Mouse (Mus musculus): ENCODE data around the gene Gm17409. TPM values are rescaled to one million over a fixed set of nuclear protein-coding genes. Genes with fewer than 3 reads are reported as not detected.

Gene Gm17409
- total RNA-seq, 1 experiment from 2014 or later: not detected

DNA sequence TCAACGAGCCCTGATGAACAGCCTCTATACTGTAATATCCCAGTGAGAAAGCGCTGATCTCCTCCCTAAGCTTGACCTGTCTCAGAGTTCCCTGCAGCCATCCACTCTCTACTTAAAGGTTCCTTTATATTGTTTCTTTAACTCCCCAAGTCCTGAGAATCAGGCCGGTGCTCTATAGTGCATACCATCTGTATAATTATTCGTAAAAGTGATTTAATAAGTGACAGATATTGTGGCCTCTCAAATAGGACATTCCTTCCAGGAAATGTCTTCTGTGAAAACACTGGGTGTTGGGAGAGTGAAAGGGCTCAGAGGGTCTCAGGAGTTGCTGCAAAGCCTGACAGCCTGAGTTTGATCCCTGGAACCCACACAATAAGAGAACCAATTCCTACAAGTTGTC, 8.2 kb downstream of the Gm17409 start:
- no peak for ATAC-seq (replicated peaks in 1 of 2; ENCODE audit: insufficient read depth in 1 of 2, low FRiP score in 2 of 2, low TSS enrichment in 1 of 2, low read depth in 1 of 2, poor library complexity in 2 of 2, severe bottlenecking in 2 of 2)

DNA sequence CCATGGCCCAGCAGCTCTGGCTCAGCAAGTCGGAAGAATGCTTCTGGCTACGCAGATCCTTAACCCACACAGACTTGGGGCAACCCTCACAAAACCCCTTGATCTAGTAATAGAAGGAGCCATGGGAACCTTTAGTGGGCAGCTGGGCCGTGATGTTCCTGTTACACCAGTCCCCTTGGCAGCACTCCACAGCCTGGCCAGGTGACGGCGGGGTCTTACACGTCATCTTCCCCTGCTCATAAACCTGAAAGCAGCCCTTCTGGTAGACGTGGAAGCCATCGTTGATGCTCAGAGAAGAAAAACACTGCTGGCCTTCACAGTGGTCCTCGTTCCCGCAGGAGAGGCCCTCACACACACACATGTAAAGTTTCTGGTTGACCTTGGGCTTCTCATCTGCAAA, 9.6 kb downstream of the Gm17409 start:
- no peak for ATAC-seq (replicated peaks in 1 of 2; ENCODE audit: insufficient read depth in 1 of 2, low FRiP score in 2 of 2, low TSS enrichment in 1 of 2, low read depth in 1 of 2, poor library complexity in 2 of 2, severe bottlenecking in 2 of 2)

DNA sequence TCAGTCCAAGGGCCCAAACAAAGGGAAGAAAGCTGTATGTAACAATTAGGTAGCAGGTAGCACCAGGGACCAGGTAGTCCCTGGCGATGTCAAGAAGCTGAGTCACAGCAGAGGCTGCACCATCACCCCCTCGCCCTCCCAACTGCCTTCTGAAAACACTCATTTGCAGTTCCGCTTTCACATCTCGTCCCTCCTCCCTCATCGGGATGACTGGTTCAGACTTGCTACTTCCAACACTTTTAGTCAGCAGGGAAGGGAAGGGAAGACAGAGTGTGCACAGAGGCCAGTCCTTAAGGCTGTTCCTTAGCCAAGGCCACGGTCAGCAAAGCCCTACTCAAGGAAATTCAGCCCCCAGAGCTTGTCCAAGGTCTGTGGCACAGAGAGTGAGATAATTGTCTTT, 10.8 kb downstream of the Gm17409 start:
- ATAC-seq (replicated peaks in 1 of 2; ENCODE audit: insufficient read depth in 1 of 2, low FRiP score in 2 of 2, low TSS enrichment in 1 of 2, low read depth in 1 of 2, poor library complexity in 2 of 2, severe bottlenecking in 2 of 2): peak; percentile 88 to 90

DNA sequence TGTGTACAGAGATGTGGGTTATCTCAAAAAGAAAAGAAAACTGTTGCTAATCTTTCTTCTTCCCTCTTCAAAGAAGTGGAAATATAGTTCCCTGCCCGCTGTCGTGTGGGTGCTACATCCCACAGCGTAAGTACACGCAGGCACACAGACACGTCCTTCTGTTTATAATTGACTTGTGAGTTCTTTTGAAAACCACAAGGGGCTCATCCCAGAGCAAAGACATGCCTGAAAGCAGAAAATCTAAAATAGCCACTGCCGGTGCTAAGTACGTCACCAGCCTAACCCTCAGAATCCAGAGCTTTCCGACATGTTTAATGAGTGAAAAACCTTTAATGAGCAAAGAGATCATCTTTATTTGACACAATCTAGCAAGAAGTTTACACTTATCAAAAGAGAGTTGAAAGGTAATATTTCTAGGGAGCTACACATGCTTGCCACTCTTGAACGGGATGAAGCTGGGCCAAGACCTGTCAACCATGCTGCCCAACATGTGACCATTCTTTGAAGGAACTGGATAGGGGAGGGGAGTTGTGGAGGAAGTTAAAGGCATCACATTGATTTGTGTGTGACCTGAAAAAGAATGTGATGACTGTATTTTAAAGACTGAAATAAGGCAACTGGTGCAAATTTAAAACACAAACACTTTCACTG, 11.7 kb downstream of the Gm17409 start:
- ATAC-seq (replicated peaks in 1 of 2; ENCODE audit: insufficient read depth in 1 of 2, low FRiP score in 2 of 2, low TSS enrichment in 1 of 2, low read depth in 1 of 2, poor library complexity in 2 of 2, severe bottlenecking in 2 of 2): no peak

GRCm38 (mm10) chr2:58484284-58484965, 14.5 kb downstream of the Gm17409 start:
- no peak for ATAC-seq (replicated peaks in 1 of 2; ENCODE audit: insufficient read depth in 1 of 2, low FRiP score in 2 of 2, low TSS enrichment in 1 of 2, low read depth in 1 of 2, poor library complexity in 2 of 2, severe bottlenecking in 2 of 2)

DNA sequence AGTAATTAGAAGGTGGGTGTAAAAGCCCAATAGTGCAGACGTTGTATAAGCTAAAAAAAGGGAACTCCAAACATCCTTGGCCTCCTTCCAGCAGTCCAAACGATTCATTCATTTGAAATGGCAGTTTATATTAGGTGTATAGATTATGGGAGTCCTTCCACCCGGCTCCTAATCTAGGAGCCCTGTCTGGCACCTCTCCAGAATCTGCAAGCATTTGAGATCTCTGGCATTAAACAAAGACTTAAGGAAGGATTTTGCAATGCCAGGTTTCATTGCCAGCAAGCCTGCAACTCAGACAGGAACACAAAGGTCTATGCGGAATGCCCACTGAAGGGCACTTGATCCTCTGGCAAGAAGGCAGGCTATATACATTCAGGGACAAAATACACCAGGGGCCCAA, 15.2 kb downstream of the Gm17409 start:
- 0 out of 4 replicates have a peak, but pooled peaks of 1 of the 2 experiments have one; percentile 22 for ATAC-seq (replicated peaks in 1 of 2; ENCODE audit: insufficient read depth in 1 of 2, low FRiP score in 2 of 2, low TSS enrichment in 1 of 2, low read depth in 1 of 2, poor library complexity in 2 of 2, severe bottlenecking in 2 of 2)

GRCm38 (mm10) chr2:58485683-58486082, 15.8 kb downstream of the Gm17409 start:
- no peak for ATAC-seq (replicated peaks in 1 of 2; ENCODE audit: insufficient read depth in 1 of 2, low FRiP score in 2 of 2, low TSS enrichment in 1 of 2, low read depth in 1 of 2, poor library complexity in 2 of 2, severe bottlenecking in 2 of 2)

GRCm38 (mm10) chr2:58486441-58487278, 16.7 kb downstream of the Gm17409 start:
- ATAC-seq (replicated peaks in 1 of 2; ENCODE audit: insufficient read depth in 1 of 2, low FRiP score in 2 of 2, low TSS enrichment in 1 of 2, low read depth in 1 of 2, poor library complexity in 2 of 2, severe bottlenecking in 2 of 2): no peak

GRCm38 (mm10) chr2:58487279-58487560, 17.3 kb downstream of the Gm17409 start:
- ATAC-seq (replicated peaks in 1 of 2; ENCODE audit: insufficient read depth in 1 of 2, low FRiP score in 2 of 2, low TSS enrichment in 1 of 2, low read depth in 1 of 2, poor library complexity in 2 of 2, severe bottlenecking in 2 of 2): no peak

GRCm38 (mm10) chr2:58488404-58488803, 18.5 kb downstream of the Gm17409 start:
- ATAC-seq (replicated peaks in 1 of 2; ENCODE audit: insufficient read depth in 1 of 2, low FRiP score in 2 of 2, low TSS enrichment in 1 of 2, low read depth in 1 of 2, poor library complexity in 2 of 2, severe bottlenecking in 2 of 2): no peak

DNA sequence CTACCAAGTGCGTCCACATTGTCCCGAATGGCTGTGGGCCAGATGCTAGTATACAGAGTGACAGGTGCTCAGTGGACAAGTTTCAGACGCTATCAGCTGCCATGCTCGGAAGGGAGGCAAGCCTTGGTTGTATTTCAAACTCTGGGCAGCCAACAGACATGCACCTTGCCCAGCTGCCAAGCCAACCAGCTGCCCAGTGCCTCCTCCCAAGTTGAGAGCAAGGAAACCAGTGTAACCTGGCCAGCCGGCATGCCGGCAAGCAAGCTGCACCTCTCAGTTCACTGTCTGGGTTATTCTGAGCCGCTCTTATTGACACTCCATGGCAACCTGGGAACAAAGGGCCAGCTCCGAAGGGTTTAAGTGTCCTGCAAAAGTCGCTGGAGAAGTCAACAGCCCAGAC, 19.4 kb downstream of the Gm17409 start:
- ATAC-seq (replicated peaks in 1 of 2; ENCODE audit: insufficient read depth in 1 of 2, low FRiP score in 2 of 2, low TSS enrichment in 1 of 2, low read depth in 1 of 2, poor library complexity in 2 of 2, severe bottlenecking in 2 of 2): no peak

DNA sequence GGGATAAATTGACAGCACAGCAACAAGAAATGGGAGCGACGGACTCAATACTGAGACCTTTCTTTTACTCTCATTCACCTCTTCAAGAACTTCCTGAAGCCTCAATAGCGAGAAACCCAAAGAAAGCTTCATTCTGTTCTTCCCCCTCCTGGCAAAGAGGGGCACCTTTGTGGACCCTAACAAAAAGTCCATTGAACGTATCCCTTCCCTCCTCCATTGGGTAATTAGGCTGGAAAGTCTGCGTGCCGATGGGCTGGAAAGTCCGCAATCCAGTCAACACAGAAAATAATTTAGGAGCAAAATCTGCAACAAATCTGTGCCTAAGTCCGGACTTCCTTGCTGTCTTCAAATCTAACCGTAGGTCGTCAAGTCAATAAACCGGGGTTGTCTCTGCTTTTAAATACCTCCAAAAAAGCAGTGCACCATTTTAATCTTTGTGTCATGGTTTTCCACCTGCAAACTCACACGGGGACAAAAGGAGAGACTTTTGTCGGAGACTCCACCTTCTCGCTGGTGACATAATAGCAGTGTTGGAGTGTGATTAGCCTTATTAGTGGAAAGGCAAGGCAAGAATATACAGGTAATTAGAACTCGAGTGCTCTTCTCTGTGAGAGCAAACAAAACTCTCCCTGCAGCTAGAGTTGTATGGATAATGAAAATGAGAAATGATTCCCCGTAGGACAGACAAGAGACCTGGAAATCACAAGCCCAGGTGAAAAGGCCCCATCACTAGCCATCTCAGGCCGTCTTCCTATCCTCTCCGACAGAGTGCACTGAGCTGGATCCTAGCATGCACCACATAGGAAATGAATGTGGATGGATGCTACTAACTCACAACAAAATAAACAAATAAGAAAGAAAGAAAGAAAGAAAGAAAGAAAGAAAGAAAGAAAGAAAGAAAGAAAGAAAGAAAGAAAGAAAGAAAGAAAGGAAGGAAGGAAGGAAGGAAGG, 24.0 kb downstream of the Gm17409 start:
- ATAC-seq (replicated peaks in 1 of 2; ENCODE audit: insufficient read depth in 1 of 2, low FRiP score in 2 of 2, low TSS enrichment in 1 of 2, low read depth in 1 of 2, poor library complexity in 2 of 2, severe bottlenecking in 2 of 2): no peak

DNA sequence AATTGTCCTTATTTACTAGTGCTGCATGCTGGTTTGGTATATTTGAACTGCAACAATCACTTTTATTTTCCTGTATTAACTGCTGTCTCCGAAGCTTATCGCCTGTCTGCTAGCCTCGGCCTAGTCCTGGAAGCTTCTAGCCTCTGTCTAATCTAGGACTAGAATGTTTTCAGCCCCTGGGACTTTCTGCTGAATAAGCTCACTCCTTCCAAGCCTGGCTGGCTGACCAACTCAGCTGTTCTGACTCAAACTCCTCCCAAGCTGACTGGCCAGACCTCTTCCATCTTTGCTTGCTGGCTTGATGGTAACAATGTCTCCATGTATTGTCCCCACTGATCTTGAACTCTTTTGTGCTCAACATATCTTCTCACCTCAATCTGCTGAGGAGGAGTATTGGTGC, 25.4 kb downstream of the Gm17409 start:
- ATAC-seq (replicated peaks in 1 of 2; ENCODE audit: insufficient read depth in 1 of 2, low FRiP score in 2 of 2, low TSS enrichment in 1 of 2, low read depth in 1 of 2, poor library complexity in 2 of 2, severe bottlenecking in 2 of 2): no peak

- 0 out of 4 replicates have a peak, but pooled peaks have one; percentile 22 to 32 for ATAC-seq (replicated peaks in 1 of 2; ENCODE audit: insufficient read depth in 1 of 2, low FRiP score in 2 of 2, low TSS enrichment in 1 of 2, low read depth in 1 of 2, poor library complexity in 2 of 2, severe bottlenecking in 2 of 2)
Measured at GRCm38 (mm10) chr2:58496647-58497410, 26.9 kb downstream of the Gm17409 start.

GRCm38 (mm10) chr2:58505306-58506090, 35.6 kb downstream of the Gm17409 start:
- ATAC-seq (replicated peaks in 1 of 2; ENCODE audit: insufficient read depth in 1 of 2, low FRiP score in 2 of 2, low TSS enrichment in 1 of 2, low read depth in 1 of 2, poor library complexity in 2 of 2, severe bottlenecking in 2 of 2): no peak

GRCm38 (mm10) chr2:58510192-58510591, 40.3 kb downstream of the Gm17409 start:
- no peak for ATAC-seq (replicated peaks in 1 of 2; ENCODE audit: insufficient read depth in 1 of 2, low FRiP score in 2 of 2, low TSS enrichment in 1 of 2, low read depth in 1 of 2, poor library complexity in 2 of 2, severe bottlenecking in 2 of 2)
